Mouse (Mus musculus) bone marrow macrophage, adult 2 months (primary cell): ENCODE results near the gene Ppm1m. TPM values are rescaled to one million over a fixed set of nuclear protein-coding genes. Genes with fewer than 3 reads are reported as not detected.

ENCODE experiments used
- H3K27ac ChIP-seq: 2 replicates; pipeline ENCODE4 v1.5.1; 2012; ENCODE audit warnings: low read depth, low read length; ENCODE audit not compliant: insufficient read depth
- H3K4me1 ChIP-seq: 2 replicates; pipeline ENCODE4 v1.6.1; 2012; ENCODE audit warnings: low read length; ENCODE audit not compliant: control insufficient read depth, insufficient read depth
- H3K4me3 ChIP-seq: 2 replicates; pipeline ENCODE4 v1.5.1; 2012; ENCODE audit warnings: mild to moderate bottlenecking, low read length, moderate library complexity; ENCODE audit not compliant: insufficient read depth
- CTCF ChIP-seq: IDR thresholded peaks from 2 replicates; pipeline ENCODE4 v1.5.1; 2012; ENCODE audit warnings: low read depth, mild to moderate bottlenecking, low read length, moderate library complexity
- POLR2A ChIP-seq: IDR thresholded peaks from 2 replicates; pipeline ENCODE4 v1.6.1; 2012; ENCODE audit warnings: mild to moderate bottlenecking, low read depth, low read length, borderline replicate concordance
- polyA plus RNA-seq: library from polyadenylated mRNA; stranded (reverse); fragments of >200 nt; gene quantifications from 2 replicates; pipeline ENCODE4 v1.2.4, GENCODE M21; 2012; ENCODE audit not compliant: missing spikeins, insufficient read depth, insufficient read length

The Ppm1m gene
- polyA plus RNA-seq, 1 experiment: 41.5 TPM

- peaks cover 34% of the 10 kb centered on the region for H3K4me1 ChIP-seq
- no peak for TF ChIP-seq POLR2A
- TF ChIP-seq CTCF: no peak
- no peak overlapping the region for H3K4me3 ChIP-seq
- H3K27ac ChIP-seq: no peak overlapping the region
Measured at GRCm38 (mm10) chr9:106205713-106206290, 6.3 kb upstream of the Ppm1m start.

- peak overlapping the region; percentile 61 for H3K27ac ChIP-seq
- peaks cover 42% of the 10 kb centered on the region for H3K4me1 ChIP-seq
- H3K4me3 ChIP-seq: peak overlapping the region; percentile 76
- TF ChIP-seq POLR2A: no peak
- TF ChIP-seq CTCF: no peak
Measured at GRCm38 (mm10) chr9:106203990-106204851, 4.7 kb upstream of the Ppm1m start.

DNA sequence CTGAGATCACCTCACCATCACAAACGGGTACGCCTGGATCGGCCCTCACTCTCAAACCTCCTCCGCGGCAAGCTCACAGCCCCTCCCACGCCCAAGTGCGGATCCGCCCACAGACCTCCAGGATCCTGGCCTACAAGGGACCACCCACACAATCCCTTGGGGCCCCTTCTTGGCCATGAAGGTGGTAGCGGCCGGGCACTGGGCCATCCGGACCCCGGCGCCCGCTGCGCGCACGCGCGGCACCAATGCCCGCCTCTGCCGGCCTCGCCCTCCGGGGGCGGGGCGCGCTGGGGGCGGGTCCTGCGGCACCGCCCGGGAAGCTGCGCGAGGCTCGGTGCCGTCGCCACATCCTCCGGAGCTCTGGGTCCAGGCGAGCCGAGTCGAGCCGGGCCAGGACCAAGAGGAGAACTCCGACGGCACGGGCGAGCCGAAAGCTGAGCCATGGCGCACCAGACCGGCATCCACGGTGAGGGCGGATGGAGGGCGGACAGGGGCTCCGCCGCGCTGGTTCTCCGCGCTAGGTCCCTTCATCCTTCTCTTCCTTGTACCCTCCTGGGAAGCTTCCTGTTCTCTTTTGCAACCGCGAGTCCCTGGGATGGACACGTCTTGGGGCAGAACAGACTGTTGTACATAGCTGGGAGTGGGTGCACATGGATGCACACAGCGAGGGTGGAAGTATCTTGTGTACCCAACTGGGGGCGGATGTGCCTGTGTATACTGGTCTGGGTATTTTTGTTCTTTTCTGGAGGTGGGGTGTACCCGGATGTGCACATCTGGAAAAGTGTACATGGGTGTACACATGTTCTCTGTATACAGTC is 3.5 kb upstream of the Ppm1m start, which contains the start of gene Twf2:
Twf2 (plus strand) TSS at position 290 of the 818 bp plus-strand sequence.
- H3K4me3 ChIP-seq: peak within 1 kb of the TSS; percentile 76
- H3K4me1 ChIP-seq: peaks cover 48% of the 10 kb centered on the region

DNA sequence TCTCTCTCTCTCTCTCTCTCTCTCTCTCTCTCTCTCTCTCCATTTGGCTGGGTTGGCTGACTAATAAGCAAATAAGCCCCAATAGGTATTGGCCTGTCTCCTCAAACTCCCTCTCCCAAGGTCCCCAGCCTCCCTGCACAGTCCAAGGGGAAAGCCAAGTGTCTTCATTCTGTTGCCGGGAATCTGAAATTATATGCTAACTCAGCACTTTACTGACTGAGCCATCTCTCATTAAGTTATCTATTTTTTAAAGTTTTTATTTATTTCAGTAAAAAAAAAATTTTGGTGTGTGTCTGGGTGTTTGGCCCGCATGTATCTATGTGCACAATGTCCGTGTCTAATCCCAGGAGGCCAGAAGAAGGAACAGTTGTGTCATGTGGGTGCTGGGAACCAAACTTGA is 2.3 kb upstream of the Ppm1m start:
- TF ChIP-seq POLR2A (no peak), CTCF (no peak)
- peaks cover 50% of the 10 kb centered on the region for H3K4me1 ChIP-seq
- H3K27ac ChIP-seq: no peak overlapping the region
- H3K4me3 ChIP-seq: 0 out of 2 replicates have a peak overlapping the region, but pooled peaks have one; percentile 76

More for the DNA sequence above, 3.5 kb upstream of the Ppm1m start, which contains the start of gene Twf2:
- peak within 1 kb of the TSS; percentile 61 for H3K27ac ChIP-seq
- TF ChIP-seq POLR2A (no peak; the same call in 1 of the 2 replicates), CTCF (no peak)

- H3K4me3 ChIP-seq: peak overlapping the region; percentile 61
- no peak for TF ChIP-seq CTCF
- TF ChIP-seq POLR2A: no peak
- H3K4me1 ChIP-seq: peaks cover 25% of the 10 kb centered on the region
- peak overlapping the region; percentile 72 for H3K27ac ChIP-seq
Measured at GRCm38 (mm10) chr9:106198962-106199458, 536 bp downstream of the Ppm1m start.

DNA sequence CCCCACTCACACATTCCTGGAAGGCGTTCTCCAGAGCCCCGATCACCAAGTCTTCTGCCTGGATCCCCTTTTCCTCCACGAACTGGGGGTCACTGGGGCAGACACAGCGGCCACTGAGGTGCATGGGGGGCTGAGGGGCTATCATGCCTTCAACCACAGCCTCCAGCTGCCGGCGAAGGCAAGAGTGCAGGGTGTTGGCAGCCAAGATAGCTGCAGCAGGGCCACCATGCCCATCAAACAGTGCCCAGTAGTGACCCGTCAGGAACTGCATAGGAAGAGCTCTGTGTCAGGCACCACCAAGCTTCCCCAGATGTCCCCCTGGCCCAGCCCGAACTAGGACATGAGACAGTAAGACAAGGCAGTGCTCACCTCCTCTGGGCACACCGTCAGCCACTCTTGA is 1.8 kb downstream of the Ppm1m start:
- TF ChIP-seq CTCF (no peak), POLR2A (no peak)
- H3K4me3 ChIP-seq: no peak overlapping the region
- H3K27ac ChIP-seq: no peak overlapping the region
- H3K4me1 ChIP-seq: peaks cover 28% of the 10 kb centered on the region

DNA sequence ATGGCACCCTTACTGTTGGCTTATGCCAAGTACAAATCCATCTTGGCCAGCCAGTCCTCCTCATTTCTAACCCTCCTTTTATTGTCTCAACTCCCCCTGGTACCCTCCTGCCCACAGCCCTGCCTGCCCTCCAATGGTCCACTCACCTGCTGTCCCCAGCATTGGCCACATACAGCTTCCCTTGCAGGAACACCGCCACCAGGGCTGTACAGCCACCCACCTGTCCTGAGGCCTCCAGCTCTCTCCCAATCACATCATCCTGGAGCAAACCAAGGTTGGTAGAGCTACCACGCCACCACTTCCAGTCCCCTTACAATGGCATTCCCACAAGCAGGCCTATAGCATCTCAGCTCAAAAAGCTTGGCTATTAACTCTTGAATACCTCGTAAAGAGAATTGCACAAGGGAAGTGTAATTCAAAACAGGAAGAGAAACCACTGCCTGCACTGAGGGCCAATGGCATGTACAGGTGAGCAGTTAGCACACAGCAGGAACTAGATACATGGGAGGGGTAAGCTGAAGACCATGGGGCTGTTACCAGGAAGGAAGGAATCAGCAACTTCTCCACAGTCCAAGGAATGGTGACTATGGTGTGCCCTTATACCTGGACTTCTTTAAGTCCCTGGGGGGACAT is 2.3 kb downstream of the Ppm1m start:
- Histone ChIP-seq H3K27ac (no peak overlapping the region), H3K4me3 (no peak overlapping the region), H3K4me1 (peaks cover 32% of the 10 kb centered on the region)
- no peak for TF ChIP-seq CTCF
- no peak for TF ChIP-seq POLR2A

- Histone ChIP-seq H3K4me3 (no peak overlapping the region), H3K4me1 (peaks cover 30% of the 10 kb centered on the region), H3K27ac (no peak overlapping the region)
- TF ChIP-seq POLR2A (no peak), CTCF (no peak)
Measured at GRCm38 (mm10) chr9:106195693-106196092, 3.9 kb downstream of the Ppm1m start.

- H3K27ac ChIP-seq: no peak overlapping the region
Measured at GRCm38 (mm10) chr9:106193930-106194807, 5.4 kb downstream of the Ppm1m start.

More at GRCm38 (mm10) chr9:106193930-106194807, 5.4 kb downstream of the Ppm1m start:
- peaks cover 17% of the 10 kb centered on the region for H3K4me1 ChIP-seq
- no peak for TF ChIP-seq POLR2A
- TF ChIP-seq CTCF: no peak
- no peak overlapping the region for H3K4me3 ChIP-seq
